Mouse (Mus musculus): ENCODE measurements at regions not wholly inside any gene's neighbourhood (a gene's known extent, or its start where the extent isn't known, plus 50 kb on each side); places are given as distances from the start of the nearest gene placed in this dataset.

- DNase-seq: no peak
Measured at GRCm38 (mm10) chr4:106185745-106186501, 130.1 kb upstream of the Usp24 start.

GRCm38 (mm10) chr4:106186684-106187083, 129.3 kb upstream of the Usp24 start:
- DNase-seq: no peak

GRCm38 (mm10) chr4:106190248-106190647, 125.8 kb upstream of the Usp24 start:
- no peak for DNase-seq

GRCm38 (mm10) chr4:106191331-106191730, 124.7 kb upstream of the Usp24 start:
- no peak for DNase-seq

GRCm38 (mm10) chr4:106191843-106192242, 124.2 kb upstream of the Usp24 start:
- DNase-seq: no peak

GRCm38 (mm10) chr4:106193204-106193945, 122.6 kb upstream of the Usp24 start:
- DNase-seq: no peak

GRCm38 (mm10) chr4:106195497-106196166, 120.4 kb upstream of the Usp24 start:
- DNase-seq: no peak

- DNase-seq: no peak
Measured at GRCm38 (mm10) chr4:106199833-106200232, 116.2 kb upstream of the Usp24 start.

GRCm38 (mm10) chr4:106200241-106200640, 115.8 kb upstream of the Usp24 start:
- DNase-seq: no peak

- DNase-seq: no peak
Measured at GRCm38 (mm10) chr4:106202554-106202953, 113.5 kb upstream of the Usp24 start.

GRCm38 (mm10) chr4:106205200-106205599, 110.8 kb upstream of the Usp24 start:
- no peak for DNase-seq

GRCm38 (mm10) chr4:106206023-106206422, 110.0 kb upstream of the Usp24 start:
- no peak for DNase-seq

- no peak for DNase-seq
Measured at GRCm38 (mm10) chr4:106209465-106209864, 106.5 kb upstream of the Usp24 start.

- no peak for DNase-seq
Measured at GRCm38 (mm10) chr4:106209975-106210374, 106.0 kb upstream of the Usp24 start.

- no peak for DNase-seq
Measured at GRCm38 (mm10) chr4:106214170-106214569, 101.8 kb upstream of the Usp24 start.

- no peak for DNase-seq
Measured at GRCm38 (mm10) chr4:106220621-106221020, 95.4 kb upstream of the Usp24 start.

- DNase-seq: peak in 1 of 2 experiments; percentile 9
Measured at GRCm38 (mm10) chr4:106225184-106225862, 90.7 kb upstream of the Usp24 start.

GRCm38 (mm10) chr4:106227428-106227827, 88.6 kb upstream of the Usp24 start:
- no peak for DNase-seq

- peak in 1 of 2 experiments; percentile 23 for DNase-seq
Measured at GRCm38 (mm10) chr4:106228534-106228933, 87.5 kb upstream of the Usp24 start.

GRCm38 (mm10) chr4:106229526-106229925, 86.5 kb upstream of the Usp24 start:
- no peak for DNase-seq

- DNase-seq: peak in 1 of 2 experiments; percentile 21
Measured at GRCm38 (mm10) chr4:106232499-106232970, 83.5 kb upstream of the Usp24 start.

GRCm38 (mm10) chr4:106244384-106244819, 71.6 kb upstream of the Usp24 start:
- DNase-seq: no peak
